Mouse (Mus musculus) heart, embryonic 14.5 days (tissue): ENCODE measurements around the gene Atp5e. TPM values are rescaled to one million over a fixed set of nuclear protein-coding genes. Genes with fewer than 3 reads are reported as not detected.
A peak's percentile ranks its signal among the peaks of the same experiment; 100 is the strongest.

Experiments used
- ATAC-seq: fragments of 200-750 bp; cut with Nextera tagmentation; 2 replicates; pipeline ENCODE4 v1.8.0; 2017; ENCODE audit warnings: low read depth, moderate TSS enrichment; ENCODE audit not compliant: insufficient number of reproducible peaks, insufficient read depth, low FRiP score
- H3K27ac ChIP-seq, 2 experiments: fragments of 200-500 bp in 1 of 2; fragments of 300-500 bp in 1 of 2; sonication (generic) in 1 of 2; replicated peaks in 1 of 2; 2 replicates each; pipeline ENCODE4 v1.5.1; 2012 to 2014; ENCODE audit warnings: low read depth in 2 of 2, low read length in 2 of 2, control low read depth in 1 of 2, mild to moderate bottlenecking in 1 of 2, mixed read lengths in 1 of 2; ENCODE audit not compliant: control insufficient read depth in 1 of 2, insufficient read depth in 1 of 2
- H3K27me3 ChIP-seq: fragments of 300-500 bp; sonication (generic); 2 replicates; pipeline ENCODE4 v1.6.1; 2014; ENCODE audit warnings: mild to moderate bottlenecking, low read length, control low read depth; ENCODE audit not compliant: control insufficient read depth, insufficient read depth
- H3K36me3 ChIP-seq: fragments of 300-500 bp; sonication (generic); 2 replicates; pipeline ENCODE4 v1.6.1; 2014; ENCODE audit warnings: mild to moderate bottlenecking, control low read depth, low read length, mixed read lengths; ENCODE audit not compliant: control insufficient read depth, insufficient read depth
- H3K4me1 ChIP-seq, 2 experiments: fragments of 200-500 bp in 1 of 2; fragments of 300-500 bp in 1 of 2; sonication (generic) in 1 of 2; 2 replicates each; pipeline ENCODE4 v1.6.1; 2012 to 2014; ENCODE audit warnings: low read length in 2 of 2, control low read depth in 1 of 2, mixed read lengths in 1 of 2; ENCODE audit not compliant: control insufficient read depth in 2 of 2, insufficient read depth in 2 of 2
- H3K4me2 ChIP-seq: fragments of 300-500 bp; sonication (generic); 2 replicates; pipeline ENCODE4 v1.6.1; 2014; ENCODE audit warnings: mild to moderate bottlenecking, low read length
- H3K4me3 ChIP-seq, 2 experiments: fragments of 200-500 bp in 1 of 2; fragments of 300-500 bp in 1 of 2; sonication (generic) in 1 of 2; 2 replicates each; pipeline ENCODE4 v1.5.1; 2012 to 2014; ENCODE audit warnings: low read length in 2 of 2, mild to moderate bottlenecking in 2 of 2, control low read depth in 1 of 2, low read depth in 1 of 2, moderate library complexity in 1 of 2; ENCODE audit not compliant: control insufficient read depth in 1 of 2, insufficient read depth in 1 of 2
- H3K9ac ChIP-seq: fragments of 300-500 bp; sonication (generic); 2 replicates; pipeline ENCODE4 v1.6.1; 2014; ENCODE audit warnings: mild to moderate bottlenecking, low read length
- H3K9me3 ChIP-seq: fragments of 300-500 bp; sonication (generic); 2 replicates; pipeline ENCODE4 v1.6.1; 2016; ENCODE audit warnings: low read length, control low read depth; ENCODE audit not compliant: control insufficient read depth
- WGBS: fragments of 180-500 bp; shearing (Covaris S2); extraction: QIAGEN DNeasy Blood & Tissue Kit; methylation state at CpG from one replicate; pipeline ENCODE4 v1.1.7; 2014; 5-methylcytosine and 5-hydroxymethylcytosine counted together
- polyA plus RNA-seq: library from polyadenylated mRNA; unstranded; fragments of >200 nt; fragmentation: Nextera tagmentation; extraction: Ambion mirVana; gene quantifications from 2 replicates; pipeline ENCODE4 v1.2.1, GENCODE M21; 2014

The Atp5e gene
- polyA plus RNA-seq, 1 experiment from 2014 or later: 1,420 TPM

DNA sequence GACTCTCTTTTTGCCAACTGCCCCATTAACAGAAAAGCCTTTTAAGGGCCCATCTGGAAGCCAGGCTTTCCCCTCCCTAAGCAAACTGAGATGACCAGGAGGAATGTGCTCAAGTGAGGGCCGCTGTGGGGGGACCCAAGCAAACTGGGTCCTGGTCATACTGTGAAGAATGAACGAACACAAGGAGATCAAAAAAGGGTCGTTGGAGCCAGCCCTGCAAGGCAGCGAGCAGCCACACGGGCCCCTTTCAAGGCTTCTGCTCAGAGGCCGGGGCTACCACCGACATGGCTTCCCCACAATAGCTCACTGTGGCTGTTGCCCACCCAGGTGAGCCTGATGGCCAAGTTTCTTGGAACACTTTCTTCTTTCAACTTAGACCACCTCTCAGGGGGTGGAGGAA, 17.4 kb downstream of the Atp5e start:
- Histone ChIP-seq H3K27me3 (no peaks in the 10 kb centered on the region), H3K27ac (no peak overlapping the region), H3K4me2 (no peak overlapping the region), H3K9me3 (no peaks in the 10 kb centered on the region), H3K4me1 (peaks cover 10 to 11% of the 10 kb centered on the region in 2 experiments; a peak in 3 of 4 replicates), H3K36me3 (no peaks in the 10 kb centered on the region), H3K9ac (no peak overlapping the region), H3K4me3 (no peak overlapping the region)
- ATAC-seq: no peak
- WGBS: 43% methylated on average over 7 of the region's 7 CpGs

DNA sequence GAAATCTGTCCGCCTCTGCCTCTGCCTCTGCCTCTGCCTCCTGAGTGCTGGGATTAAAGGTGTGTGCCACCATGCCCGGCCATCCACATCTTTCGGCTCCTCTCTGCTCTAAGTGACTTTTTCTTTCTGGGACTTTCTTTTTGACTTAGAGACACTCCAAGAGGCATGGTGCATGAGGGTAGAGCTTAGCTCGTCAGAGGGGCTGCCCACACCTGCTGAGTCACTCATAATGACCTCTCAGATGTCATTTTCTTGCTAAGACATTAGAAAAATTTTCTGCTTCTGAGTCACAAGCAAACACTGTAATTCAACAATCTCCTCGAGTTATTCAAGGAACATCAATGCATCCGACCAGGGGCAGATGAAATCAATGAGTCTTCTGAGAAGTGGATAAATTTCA, 18.9 kb downstream of the Atp5e start:
- no peaks in the 10 kb centered on the region for H3K27me3 ChIP-seq
- no peak overlapping the region for H3K4me2 ChIP-seq
- no peaks in the 10 kb centered on the region for H3K9me3 ChIP-seq
- H3K27ac ChIP-seq: no peak overlapping the region
- ATAC-seq: no peak
- no peak overlapping the region for H3K9ac ChIP-seq
- no peak overlapping the region for H3K4me3 ChIP-seq
- no peaks in the 10 kb centered on the region for H3K36me3 ChIP-seq
- peaks cover 10 to 11% of the 10 kb centered on the region in 2 experiments; a peak in 3 of 4 replicates for H3K4me1 ChIP-seq
- WGBS: 69% methylated on average over 6 of the region's 6 CpGs

DNA sequence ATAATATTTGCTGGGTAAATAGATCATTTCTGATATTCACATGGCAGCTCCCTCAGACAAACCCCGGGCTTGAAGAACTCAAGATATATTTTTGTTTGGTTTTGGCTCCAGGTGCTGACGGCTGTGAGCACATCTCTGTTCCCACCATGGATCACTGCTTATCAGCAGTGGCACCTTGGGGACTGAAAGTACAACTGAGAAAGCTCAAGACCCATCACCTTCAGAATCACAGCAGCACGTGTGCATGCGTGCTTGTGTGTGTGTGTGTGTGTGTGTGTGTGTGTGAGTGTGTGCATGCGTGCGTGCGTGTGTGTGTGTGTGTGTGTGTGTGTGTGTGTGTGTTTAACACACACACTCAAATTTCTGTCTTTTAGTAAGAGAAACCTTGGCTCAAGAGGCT, 19.5 kb downstream of the Atp5e start:
- H3K4me2 ChIP-seq: no peak overlapping the region
- H3K27ac ChIP-seq: no peak overlapping the region
- no peaks in the 10 kb centered on the region for H3K27me3 ChIP-seq
- no peaks in the 10 kb centered on the region for H3K9me3 ChIP-seq
- H3K36me3 ChIP-seq: no peaks in the 10 kb centered on the region
- no peak for ATAC-seq
- H3K9ac ChIP-seq: no peak overlapping the region
- 59% methylated on average over 7 of the region's 7 CpGs for WGBS
- no peak overlapping the region for H3K4me3 ChIP-seq
- peaks cover 11 to 16% of the 10 kb centered on the region in 2 experiments for H3K4me1 ChIP-seq

DNA sequence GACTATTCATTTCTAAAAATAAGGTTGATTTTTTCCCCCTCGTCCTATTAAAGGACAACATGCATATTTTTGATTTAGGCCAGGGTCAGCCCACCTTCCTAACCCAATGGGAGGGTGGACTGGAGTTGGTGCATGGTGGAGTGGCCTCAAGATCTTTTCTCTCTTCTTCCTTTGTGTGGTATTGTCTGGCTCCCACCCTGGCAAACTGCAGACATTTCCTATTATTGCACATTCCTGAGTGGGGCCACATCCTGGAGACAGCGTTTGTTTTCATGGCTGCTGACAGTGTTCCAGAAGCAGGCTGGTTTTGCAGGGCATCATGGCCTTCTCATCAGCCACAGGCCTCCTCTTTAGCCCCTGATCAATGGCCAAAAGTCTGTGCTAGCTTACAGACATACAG, 20.9 kb downstream of the Atp5e start:
- no peaks in the 10 kb centered on the region for H3K36me3 ChIP-seq
- H3K4me3 ChIP-seq: no peak overlapping the region
- H3K9me3 ChIP-seq: no peaks in the 10 kb centered on the region
- no peak overlapping the region for H3K9ac ChIP-seq
- no peak for ATAC-seq
- no peak overlapping the region for H3K4me2 ChIP-seq
- peak overlapping the region; percentile 20 to 50; a peak in 2 of 4 replicates for H3K27ac ChIP-seq
- peaks cover 19 to 26% of the 10 kb centered on the region in 2 experiments for H3K4me1 ChIP-seq
- no peaks in the 10 kb centered on the region for H3K27me3 ChIP-seq
- WGBS: 37% methylated on average over 2 of the region's 2 CpGs

DNA sequence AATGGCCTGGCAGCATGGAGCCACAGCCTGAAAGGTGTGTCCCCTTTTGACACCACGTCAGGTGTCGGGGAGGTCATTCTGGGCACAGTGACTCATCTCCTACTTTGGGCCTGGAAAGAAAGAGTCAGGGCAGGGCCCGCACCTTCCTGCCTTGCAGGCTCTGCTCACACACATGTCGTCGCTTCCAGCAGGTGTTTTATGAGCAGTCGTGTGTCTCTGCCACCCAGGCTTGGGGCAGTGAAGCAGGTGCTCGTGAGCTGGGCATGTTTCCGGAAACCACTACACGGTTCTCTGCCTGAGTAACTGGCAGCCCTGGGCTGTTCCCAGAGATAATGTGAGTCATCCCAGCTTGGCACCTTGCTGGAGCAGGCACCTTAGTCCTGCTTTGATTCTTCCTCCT, 21.4 kb downstream of the Atp5e start:
- H3K4me2 ChIP-seq: no peak overlapping the region
- H3K27ac ChIP-seq: peak overlapping the region; percentile 20 to 46; a peak in 2 of 4 replicates

DNA sequence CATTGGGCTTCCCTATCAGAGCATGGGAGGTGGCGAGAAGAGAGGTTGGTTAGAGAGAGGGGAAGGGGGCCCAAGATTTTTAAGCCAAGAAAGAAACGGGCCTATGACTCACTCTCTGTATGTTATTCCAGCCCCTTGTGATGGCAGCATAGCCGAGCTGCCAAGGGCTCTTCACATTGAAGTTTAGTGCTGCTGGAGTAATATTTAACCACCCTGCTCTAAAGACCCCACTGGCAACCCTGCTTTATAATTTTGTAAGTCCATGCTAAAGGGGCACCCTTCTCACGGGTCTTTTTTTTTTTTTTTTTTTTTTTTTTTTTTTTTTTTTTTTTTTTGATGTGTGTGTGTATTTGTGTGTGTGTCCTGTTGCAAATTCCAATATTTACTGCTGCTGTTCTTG, 22.0 kb downstream of the Atp5e start:
- H3K4me1 ChIP-seq: peaks cover 20 to 28% of the 10 kb centered on the region in 2 experiments
- 56% methylated on average over 4 of the region's 4 CpGs for WGBS
- no peaks in the 10 kb centered on the region for H3K27me3 ChIP-seq
- no peak overlapping the region for H3K9ac ChIP-seq
- no peak overlapping the region for H3K27ac ChIP-seq
- H3K36me3 ChIP-seq: no peaks in the 10 kb centered on the region
- no peak overlapping the region for H3K4me3 ChIP-seq
- no peak for ATAC-seq
- no peak overlapping the region for H3K4me2 ChIP-seq
- no peaks in the 10 kb centered on the region for H3K9me3 ChIP-seq

More for the DNA sequence above, 21.4 kb downstream of the Atp5e start:
- H3K4me1 ChIP-seq: peaks cover 20 to 28% of the 10 kb centered on the region in 2 experiments
- ATAC-seq: 0 out of 2 replicates have a peak, but pooled peaks have one; percentile 13
- H3K27me3 ChIP-seq: no peaks in the 10 kb centered on the region
- no peaks in the 10 kb centered on the region for H3K36me3 ChIP-seq
- no peak overlapping the region for H3K4me3 ChIP-seq
- no peak overlapping the region for H3K9ac ChIP-seq
- 43% methylated on average over 9 of the region's 9 CpGs for WGBS
- no peaks in the 10 kb centered on the region for H3K9me3 ChIP-seq

DNA sequence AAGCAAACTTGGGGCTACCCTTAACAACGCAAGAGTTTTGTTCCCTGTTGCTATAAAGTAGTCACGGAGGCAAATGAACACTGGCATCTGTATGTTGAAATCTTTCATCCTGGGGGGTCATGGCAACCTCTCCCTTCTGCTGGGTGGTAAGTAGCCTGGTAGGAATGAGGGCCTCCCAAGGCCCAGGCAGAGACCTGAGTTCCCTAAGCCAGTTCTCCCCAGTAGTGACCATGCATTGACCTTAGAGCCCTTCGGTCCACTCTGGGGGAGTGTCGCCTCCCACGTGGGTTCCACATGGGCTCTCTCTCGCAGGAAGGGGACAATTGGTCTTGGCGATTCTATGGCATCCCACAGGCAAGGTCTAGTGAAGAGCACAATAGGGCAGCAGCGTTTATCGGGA, 23.9 kb downstream of the Atp5e start:
- Histone ChIP-seq H3K36me3 (peaks cover 6% of the 10 kb centered on the region; the same call in 1 of the 2 replicates), H3K9ac (no peak overlapping the region), H3K27ac (no peak overlapping the region), H3K4me3 (no peak overlapping the region), H3K27me3 (no peaks in the 10 kb centered on the region), H3K9me3 (no peaks in the 10 kb centered on the region), H3K4me1 (peaks cover 20 to 28% of the 10 kb centered on the region in 2 experiments), H3K4me2 (no peak overlapping the region)
- 87% methylated on average over 9 of the region's 9 CpGs for WGBS
- no peak for ATAC-seq

DNA sequence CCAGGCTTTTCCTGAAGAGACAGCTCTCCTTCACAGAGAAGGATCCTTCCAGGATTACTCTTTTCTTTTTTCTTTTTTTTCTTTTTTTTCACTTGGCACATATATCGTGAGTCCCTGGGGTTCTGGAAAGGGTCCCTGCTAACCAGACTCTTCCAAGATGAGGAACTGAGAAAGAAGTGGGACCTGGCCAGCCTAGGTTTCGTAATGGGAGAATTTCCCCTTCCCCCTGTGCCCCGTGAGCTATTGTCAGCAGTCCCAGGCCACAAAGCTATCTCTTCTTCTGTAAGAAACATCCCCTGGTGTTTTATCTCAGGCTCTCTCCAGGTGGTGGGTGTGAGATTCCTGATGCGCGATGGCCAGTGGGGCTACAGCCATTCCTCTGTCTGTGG, 24.5 kb downstream of the Atp5e start:
- Histone ChIP-seq H3K9ac (0 out of 2 replicates have a peak overlapping the region, but pooled peaks have one; percentile 77), H3K9me3 (no peaks in the 10 kb centered on the region), H3K4me1 (peaks cover 20 to 28% of the 10 kb centered on the region in 2 experiments), H3K27me3 (no peaks in the 10 kb centered on the region), H3K4me2 (peak overlapping the region; percentile 91), H3K27ac (no peak overlapping the region; a peak in 1 of 4 replicates), H3K36me3 (peaks cover 8% of the 10 kb centered on the region; the same call in 1 of the 2 replicates), H3K4me3 (peak overlapping the region in 1 of 2 experiments; percentile 67; a peak in 1 of 4 replicates)
- WGBS: 28% methylated on average over 5 of the region's 5 CpGs
- ATAC-seq: no peak
